Mouse (Mus musculus) liver, embryonic 14.5 days (tissue): ENCODE measurements around the gene Gm33543.

ENCODE experiments used
- CTCF ChIP-seq: IDR thresholded peaks from 2 replicates; pipeline ENCODE4 v1.5.1; 2016; ENCODE audit warnings: antibody characterized with exemption, low read depth, control low read depth
- EP300 ChIP-seq: IDR thresholded peaks from 2 replicates; pipeline ENCODE4 v1.6.1; 2016; ENCODE audit warnings: antibody characterized with exemption, low read depth

GRCm38 (mm10) chr10:95774001-95774628 is 68.6 kb downstream of the Gm33543 start:
- no peak for TF ChIP-seq CTCF
- no peak for TF ChIP-seq EP300
